Mouse (Mus musculus): ENCODE data around the gene Sun3. TPM values are rescaled to one million over a fixed set of nuclear protein-coding genes. Genes with fewer than 3 reads are reported as not detected.

Sun3 gene
- polyA plus RNA-seq (2015; fragmentation: Nextera tagmentation; extraction: Ambion mirVana): not detected in 2 replicates

DNA sequence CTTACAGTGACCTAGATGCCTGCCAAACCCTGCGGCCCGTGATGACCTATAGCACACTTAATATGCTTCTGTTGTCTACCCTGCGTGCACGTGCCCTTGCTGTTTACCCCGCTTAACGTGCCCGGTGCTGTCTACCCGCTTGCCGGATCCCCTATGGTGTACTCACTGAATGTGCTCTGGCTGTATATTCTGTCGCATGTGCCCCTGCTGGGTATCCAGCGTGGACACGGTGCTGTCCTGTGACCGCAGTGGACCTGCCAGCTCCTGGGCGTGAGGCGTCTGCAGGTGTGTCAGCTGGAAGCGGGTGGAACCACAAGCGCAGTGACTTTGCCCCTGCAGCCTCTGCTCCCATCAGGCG is at the start of gene Sun3:
Sun3 (minus strand) TSS at position 289 of the 358 bp plus-strand sequence.
- no peaks in the 10 kb centered on the region for H3K36me3 ChIP-seq
- H3K4me1 ChIP-seq (replicated peaks): peaks cover 13% of the 10 kb centered on the region
- no peaks in the 10 kb centered on the region for H3K9me3 ChIP-seq (replicated peaks)
- DNase-seq (peak; percentile 3), ATAC-seq (ENCODE audit: low read depth) (peak; percentile 69)
- WGBS (ENCODE audit: insufficient replicate concordance): under 1% methylated on average over 18 of the region's 18 CpGs
- 0 out of 2 replicates have a peak within 1 kb of the TSS, but pooled peaks have one; percentile 23 for H3K9ac ChIP-seq
- no peak within 1 kb of the TSS for H3K27ac ChIP-seq
- H3K27me3 ChIP-seq: peaks cover 15% of the 10 kb centered on the region
- H3K4me3 ChIP-seq (replicated peaks): peak within 1 kb of the TSS; percentile 51
- peak within 1 kb of the TSS; percentile 77 for H3K4me2 ChIP-seq

DNA sequence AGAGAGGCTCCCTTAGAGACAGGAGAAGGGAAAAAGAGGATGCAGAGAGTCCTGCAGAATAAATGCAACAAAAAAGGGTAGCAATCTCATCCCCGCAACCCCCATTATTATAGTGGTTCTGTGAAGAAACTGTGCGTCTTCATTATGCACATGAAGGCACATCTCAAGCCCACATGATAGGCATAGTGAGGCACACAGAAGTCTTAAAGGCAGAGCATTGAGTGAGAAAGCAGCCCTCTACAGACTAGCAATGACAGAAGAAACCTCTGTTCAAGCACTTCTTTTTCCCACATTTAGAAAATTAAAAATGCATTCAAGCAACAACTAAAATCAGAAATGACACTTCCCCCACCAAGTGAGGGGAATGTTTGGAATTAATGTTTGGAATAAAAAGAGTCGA is 27.7 kb upstream of the Sun3 start:
- DNase-seq (no peak), ATAC-seq (ENCODE audit: low read depth) (no peak)
- no peak overlapping the region for H3K4me2 ChIP-seq
- no peaks in the 10 kb centered on the region for H3K9me3 ChIP-seq (replicated peaks)
- no peaks in the 10 kb centered on the region for H3K4me1 ChIP-seq (replicated peaks)
- H3K9ac ChIP-seq: no peak overlapping the region
- H3K4me3 ChIP-seq (replicated peaks): no peak overlapping the region
- no peaks in the 10 kb centered on the region for H3K36me3 ChIP-seq
- WGBS (ENCODE audit: insufficient replicate concordance): 78% methylated on average over 3 of the region's 3 CpGs
- H3K27me3 ChIP-seq: no peaks in the 10 kb centered on the region
- no peak overlapping the region for H3K27ac ChIP-seq

DNA sequence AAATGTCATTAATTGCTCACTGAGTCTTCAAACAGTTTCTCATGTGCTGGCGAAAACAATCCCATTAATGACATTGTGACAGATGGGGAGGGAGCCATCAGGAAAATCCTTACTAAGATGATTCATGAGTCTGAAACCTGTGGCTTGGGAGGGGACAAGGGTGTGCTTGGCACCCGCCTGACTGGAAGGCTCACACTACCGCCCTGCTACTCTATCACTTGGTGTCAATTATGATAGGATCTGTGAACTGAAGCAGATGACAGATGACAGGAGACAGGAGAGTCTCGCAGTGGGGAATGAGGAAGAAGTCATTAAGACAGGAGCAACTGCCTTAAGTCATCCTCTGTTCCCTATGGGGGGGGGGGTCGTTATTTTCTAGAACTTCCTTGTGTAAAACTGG is 11.7 kb upstream of the Sun3 start:
- Histone ChIP-seq H3K4me1 (replicated peaks) (no peaks in the 10 kb centered on the region), H3K4me3 (replicated peaks) (no peak overlapping the region), H3K27me3 (no peaks in the 10 kb centered on the region), H3K9ac (no peak overlapping the region), H3K4me2 (no peak overlapping the region), H3K9me3 (replicated peaks) (no peaks in the 10 kb centered on the region), H3K27ac (no peak overlapping the region), H3K36me3 (no peaks in the 10 kb centered on the region)
- ATAC-seq (ENCODE audit: low read depth): no peak
- no peak for DNase-seq
- WGBS (ENCODE audit: insufficient replicate concordance): 20% methylated on average over 5 of the region's 5 CpGs

- Histone ChIP-seq H3K27me3 (no peaks in the 10 kb centered on the region), H3K9me3 (replicated peaks) (no peaks in the 10 kb centered on the region), H3K36me3 (no peaks in the 10 kb centered on the region), H3K4me3 (replicated peaks) (no peak overlapping the region), H3K4me2 (no peak overlapping the region), H3K4me1 (replicated peaks) (no peaks in the 10 kb centered on the region), H3K9ac (no peak overlapping the region), H3K27ac (no peak overlapping the region)
- WGBS (ENCODE audit: insufficient replicate concordance): 34% methylated on average over 1 of the region's 1 CpGs
- ATAC-seq (ENCODE audit: low read depth) (no peak), DNase-seq (no peak)
These were observed 11.2 kb upstream of the Sun3 start for GRCm38 (mm10) chr11:9060029-9060428.

DNA sequence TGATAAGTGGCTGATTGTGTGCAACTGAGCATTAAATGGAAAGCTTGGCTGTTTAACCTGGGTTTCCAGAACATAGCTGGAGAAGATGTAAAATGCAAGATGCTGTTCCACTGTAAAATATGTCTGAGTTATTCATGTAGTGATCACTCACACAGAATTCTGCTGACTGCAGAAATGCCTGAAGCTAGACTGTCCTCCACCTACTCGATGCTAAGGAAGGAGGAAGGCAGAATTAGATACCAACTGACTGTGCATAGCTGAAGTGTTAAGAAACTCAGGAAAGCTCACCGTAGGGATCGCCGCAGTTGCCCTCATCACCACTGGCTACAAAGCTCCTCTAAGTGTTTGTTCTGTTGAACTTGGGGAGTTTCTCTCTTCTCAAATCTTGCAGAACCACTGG is 8.9 kb upstream of the Sun3 start:
- ATAC-seq (ENCODE audit: low read depth): no peak
- WGBS (ENCODE audit: insufficient replicate concordance): 71% methylated on average over 4 of the region's 4 CpGs
- H3K4me3 ChIP-seq (replicated peaks): no peak overlapping the region

DNA sequence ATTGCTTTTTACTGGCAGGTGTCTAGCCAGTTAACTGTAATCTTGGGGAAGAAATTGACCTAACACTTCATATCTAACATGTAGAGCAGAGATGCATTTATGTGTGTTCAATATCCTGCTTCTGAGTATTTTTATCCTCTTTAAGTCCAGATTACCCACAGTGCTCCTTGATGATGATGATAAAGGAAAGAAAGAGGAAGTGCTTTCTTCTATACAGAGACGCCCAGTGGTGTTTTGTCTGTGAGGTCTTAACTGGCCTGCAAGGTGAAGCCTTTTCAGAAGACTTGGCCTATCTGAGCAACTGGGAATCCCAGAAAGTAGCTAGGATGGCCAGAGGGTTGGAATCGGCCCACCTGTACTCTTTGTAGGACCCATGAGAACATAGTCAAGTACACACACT is 8.1 kb upstream of the Sun3 start:
- H3K36me3 ChIP-seq: no peaks in the 10 kb centered on the region
- WGBS (ENCODE audit: insufficient replicate concordance): 33% methylated on average over 2 of the region's 2 CpGs
- H3K9ac ChIP-seq: no peak overlapping the region
- ATAC-seq (ENCODE audit: low read depth): no peak
- no peaks in the 10 kb centered on the region for H3K27me3 ChIP-seq
- no peak for DNase-seq
- H3K27ac ChIP-seq: no peak overlapping the region
- H3K4me3 ChIP-seq (replicated peaks): no peak overlapping the region
- H3K9me3 ChIP-seq (replicated peaks): no peaks in the 10 kb centered on the region
- no peak overlapping the region for H3K4me2 ChIP-seq
- H3K4me1 ChIP-seq (replicated peaks): no peaks in the 10 kb centered on the region

More for the DNA sequence above, 8.9 kb upstream of the Sun3 start:
- Histone ChIP-seq H3K4me2 (no peak overlapping the region), H3K9ac (no peak overlapping the region), H3K27me3 (no peaks in the 10 kb centered on the region), H3K4me1 (replicated peaks) (no peaks in the 10 kb centered on the region), H3K36me3 (no peaks in the 10 kb centered on the region), H3K27ac (no peak overlapping the region), H3K9me3 (replicated peaks) (no peaks in the 10 kb centered on the region)
- no peak for DNase-seq

DNA sequence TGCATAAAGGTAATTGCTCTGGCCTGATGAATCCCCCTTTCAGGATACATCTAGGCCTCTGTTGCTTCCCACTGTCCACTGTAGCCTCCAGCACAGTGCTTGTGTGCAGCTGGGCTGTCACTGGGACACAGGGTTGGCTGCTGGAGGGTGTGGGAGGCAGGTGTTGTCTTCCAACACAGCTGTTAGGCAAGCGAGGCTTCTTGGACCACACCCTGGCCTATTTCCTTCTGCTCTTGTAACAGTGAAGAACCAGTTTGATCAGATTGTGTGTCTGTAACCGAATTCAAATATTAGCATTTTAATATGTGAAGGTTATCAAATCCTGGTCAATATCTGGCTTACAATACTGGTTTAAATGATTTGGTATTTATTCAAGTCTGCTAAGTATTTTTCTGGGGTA is 3.1 kb upstream of the Sun3 start:
- DNase-seq: no peak
- Histone ChIP-seq H3K9me3 (replicated peaks) (no peaks in the 10 kb centered on the region), H3K36me3 (no peaks in the 10 kb centered on the region), H3K27ac (no peak overlapping the region), H3K4me3 (replicated peaks) (no peak overlapping the region), H3K4me2 (no peak overlapping the region), H3K4me1 (replicated peaks) (peaks cover 13% of the 10 kb centered on the region), H3K9ac (no peak overlapping the region), H3K27me3 (peaks cover 15% of the 10 kb centered on the region)
- 36% methylated on average over 2 of the region's 2 CpGs for WGBS (ENCODE audit: insufficient replicate concordance)
- ATAC-seq (ENCODE audit: low read depth): no peak

DNA sequence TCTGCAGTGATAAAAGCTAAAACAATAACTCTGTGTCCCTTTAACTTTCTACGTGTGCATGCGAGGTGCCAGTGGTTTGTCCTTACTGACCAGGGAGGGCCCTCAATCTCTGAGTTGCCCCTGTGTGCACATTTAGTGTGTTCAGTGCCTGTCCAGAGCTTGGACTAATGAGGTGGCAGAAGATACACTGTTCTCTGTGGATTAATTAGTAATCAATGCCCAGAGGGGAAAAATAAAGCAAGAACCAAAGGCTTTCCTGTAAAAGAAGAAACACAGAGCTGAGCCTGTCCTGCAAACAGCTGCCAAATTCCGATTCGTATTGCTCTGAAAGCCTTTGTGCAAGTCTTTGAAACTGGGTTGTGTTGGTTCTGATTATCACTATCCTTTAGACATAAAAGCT is 1.4 kb upstream of the Sun3 start:
- Histone ChIP-seq H3K9me3 (replicated peaks) (no peaks in the 10 kb centered on the region), H3K4me2 (no peak overlapping the region), H3K9ac (no peak overlapping the region), H3K4me3 (replicated peaks) (no peak overlapping the region), H3K27me3 (peaks cover 15% of the 10 kb centered on the region), H3K27ac (no peak overlapping the region), H3K4me1 (replicated peaks) (peaks cover 13% of the 10 kb centered on the region), H3K36me3 (no peaks in the 10 kb centered on the region)
- ATAC-seq (ENCODE audit: low read depth) (no peak), DNase-seq (no peak)
- WGBS (ENCODE audit: insufficient replicate concordance): 56% methylated on average over 4 of the region's 4 CpGs

GRCm38 (mm10) chr11:9048011-9048702 is 634 bp downstream of the Sun3 start, which contains the start of gene Gm11992:
Gene Gm11992, plus strand, starts transcription at chr11:9048594.
- H3K9ac ChIP-seq: 0 out of 2 replicates have a peak within 1 kb of the TSS, but pooled peaks have one; percentile 23
- DNase-seq (peak; percentile 65), ATAC-seq (ENCODE audit: low read depth) (peak; percentile 99)

DNA sequence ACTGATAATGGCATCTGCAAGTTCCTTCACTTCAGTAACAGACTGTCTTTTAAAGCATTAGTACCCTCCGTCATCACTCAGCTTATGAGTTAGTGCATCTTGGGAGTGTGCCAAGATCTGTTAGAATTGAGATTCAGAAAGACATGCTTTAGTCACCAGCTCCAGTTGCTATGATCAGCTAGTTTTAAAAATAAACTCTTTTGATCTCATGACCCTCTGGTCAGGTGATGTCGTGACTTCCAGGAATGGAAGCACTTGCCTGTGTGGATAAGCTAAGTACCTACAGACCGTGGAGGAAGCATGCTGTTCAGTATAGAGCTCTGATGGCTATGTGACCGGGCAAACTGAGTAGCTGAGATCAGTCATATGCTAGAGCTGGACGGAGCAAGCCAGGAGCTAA is 1.7 kb downstream of the Sun3 start:
- H3K9ac ChIP-seq: no peak overlapping the region
- no peak overlapping the region for H3K27ac ChIP-seq
- DNase-seq (no peak), ATAC-seq (ENCODE audit: low read depth) (no peak)
- 70% methylated on average over 5 of the region's 5 CpGs for WGBS (ENCODE audit: insufficient replicate concordance)
- peaks cover 13% of the 10 kb centered on the region for H3K4me1 ChIP-seq (replicated peaks)
- no peaks in the 10 kb centered on the region for H3K36me3 ChIP-seq
- peaks cover 15% of the 10 kb centered on the region for H3K27me3 ChIP-seq
- H3K4me3 ChIP-seq (replicated peaks): no peak overlapping the region
- no peaks in the 10 kb centered on the region for H3K9me3 ChIP-seq (replicated peaks)
- no peak overlapping the region for H3K4me2 ChIP-seq

More at GRCm38 (mm10) chr11:9048011-9048702, 634 bp downstream of the Sun3 start, which contains the start of gene Gm11992:
- Histone ChIP-seq H3K27ac (no peak within 1 kb of the TSS), H3K9me3 (replicated peaks) (no peaks in the 10 kb centered on the region), H3K4me3 (replicated peaks) (peak within 1 kb of the TSS; percentile 51), H3K4me2 (peak within 1 kb of the TSS; percentile 77), H3K27me3 (peaks cover 15% of the 10 kb centered on the region), H3K36me3 (no peaks in the 10 kb centered on the region), H3K4me1 (replicated peaks) (peaks cover 13% of the 10 kb centered on the region)
- 2% methylated on average over 21 of the region's 21 CpGs for WGBS (ENCODE audit: insufficient replicate concordance)

- no peaks in the 10 kb centered on the region for H3K36me3 ChIP-seq
- no peak overlapping the region for H3K27ac ChIP-seq
- peaks cover 15% of the 10 kb centered on the region for H3K27me3 ChIP-seq
- H3K9me3 ChIP-seq (replicated peaks): no peaks in the 10 kb centered on the region
- no peak overlapping the region for H3K9ac ChIP-seq
- 74% methylated on average over 2 of the region's 2 CpGs for WGBS (ENCODE audit: insufficient replicate concordance)
- H3K4me1 ChIP-seq (replicated peaks): peaks cover 13% of the 10 kb centered on the region
- ATAC-seq (ENCODE audit: low read depth) (no peak), DNase-seq (no peak)
- no peak overlapping the region for H3K4me2 ChIP-seq
- H3K4me3 ChIP-seq (replicated peaks): no peak overlapping the region
These were observed 2.2 kb downstream of the Sun3 start for GRCm38 (mm10) chr11:9046546-9046945.

DNA sequence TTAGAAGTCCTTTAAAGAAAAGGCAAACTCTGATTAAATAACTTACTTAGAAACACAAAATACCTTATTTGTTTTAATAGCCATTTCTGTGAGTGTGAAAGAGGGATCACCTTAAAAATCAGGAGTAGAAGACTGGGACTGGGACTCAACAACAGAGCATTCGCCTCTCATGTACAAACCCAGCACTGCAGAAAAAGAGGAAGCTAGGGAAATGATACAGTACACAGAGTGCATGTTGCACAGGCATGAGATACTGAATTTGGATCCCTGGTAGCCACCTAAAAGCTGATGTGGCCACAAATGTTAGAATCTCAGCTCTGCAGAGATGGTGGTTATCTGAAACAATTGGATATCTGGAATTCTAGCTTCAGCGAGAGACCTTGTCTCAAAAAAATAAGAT is 17.3 kb downstream of the Sun3 start:
- no peaks in the 10 kb centered on the region for H3K4me1 ChIP-seq (replicated peaks)
- H3K4me3 ChIP-seq (replicated peaks): no peak overlapping the region
- H3K36me3 ChIP-seq: no peaks in the 10 kb centered on the region
- H3K27ac ChIP-seq: no peak overlapping the region
- DNase-seq: no peak
- no peak for ATAC-seq (ENCODE audit: low read depth)
- no peak overlapping the region for H3K4me2 ChIP-seq
- no peaks in the 10 kb centered on the region for H3K9me3 ChIP-seq (replicated peaks)
- no peak overlapping the region for H3K9ac ChIP-seq
- WGBS (ENCODE audit: insufficient replicate concordance): 39% methylated on average over 2 of the region's 2 CpGs
- H3K27me3 ChIP-seq: no peaks in the 10 kb centered on the region

Data from liver, embryonic 13.5 days (tissue).